Mouse (Mus musculus): ENCODE data around the gene Ndufa5. TPM values are rescaled to one million over a fixed set of nuclear protein-coding genes. Genes with fewer than 3 reads are reported as not detected.

The Ndufa5 gene
- total RNA-seq, 1 experiment from 2014 or later = 225 TPM

- no peak for ATAC-seq (replicated peaks in 1 of 2; ENCODE audit: insufficient read depth in 1 of 2, low FRiP score in 2 of 2, low TSS enrichment in 1 of 2, low read depth in 1 of 2, poor library complexity in 2 of 2, severe bottlenecking in 2 of 2)
Observed at GRCm38 (mm10) chr6:24532804-24533203, 5.0 kb upstream of the Ndufa5 start.

- no peak for ATAC-seq (replicated peaks in 1 of 2; ENCODE audit: insufficient read depth in 1 of 2, low FRiP score in 2 of 2, low TSS enrichment in 1 of 2, low read depth in 1 of 2, poor library complexity in 2 of 2, severe bottlenecking in 2 of 2)
Observed at GRCm38 (mm10) chr6:24530711-24531420, 3.1 kb upstream of the Ndufa5 start.

DNA sequence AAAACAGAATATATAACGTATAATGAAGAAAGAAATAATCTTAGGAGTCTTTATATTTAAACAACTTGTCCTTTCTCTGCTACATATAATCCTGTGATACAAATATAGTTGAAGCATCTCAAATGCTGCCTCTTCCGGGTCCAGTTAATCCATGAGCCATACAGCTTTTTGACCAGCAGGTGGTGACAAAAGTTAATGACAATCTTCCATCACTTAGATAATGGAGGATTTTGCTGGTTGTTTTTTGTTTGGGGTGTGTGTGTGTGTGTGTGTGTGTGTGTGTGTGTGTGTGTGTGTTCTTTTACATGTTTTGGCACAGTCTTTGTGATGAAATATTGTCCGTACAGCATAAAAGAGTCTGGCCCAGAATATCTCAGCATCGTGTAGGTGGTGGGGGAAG, 2.4 kb upstream of the Ndufa5 start:
- ATAC-seq (replicated peaks in 1 of 2; ENCODE audit: insufficient read depth in 1 of 2, low FRiP score in 2 of 2, low TSS enrichment in 1 of 2, low read depth in 1 of 2, poor library complexity in 2 of 2, severe bottlenecking in 2 of 2) = peak; percentile 40 to 51; a peak in 3 of 4 replicates

DNA sequence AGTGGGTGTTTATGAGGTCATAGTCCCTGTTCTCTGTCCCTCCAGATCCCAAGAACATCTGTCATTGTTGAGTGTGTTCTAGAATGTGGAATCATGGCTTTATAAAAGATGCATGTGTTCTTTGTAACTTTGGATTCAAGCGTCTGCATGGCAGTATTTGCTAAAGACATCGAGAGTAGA, 141 bp upstream of the Ndufa5 start, which contains the start of gene Asb15:
Gene Asb15, plus strand, starts transcription at position 81 of the 180 bp plus-strand sequence.
- no peak for ATAC-seq (replicated peaks in 1 of 2; ENCODE audit: insufficient read depth in 1 of 2, low FRiP score in 2 of 2, low TSS enrichment in 1 of 2, low read depth in 1 of 2, poor library complexity in 2 of 2, severe bottlenecking in 2 of 2)

DNA sequence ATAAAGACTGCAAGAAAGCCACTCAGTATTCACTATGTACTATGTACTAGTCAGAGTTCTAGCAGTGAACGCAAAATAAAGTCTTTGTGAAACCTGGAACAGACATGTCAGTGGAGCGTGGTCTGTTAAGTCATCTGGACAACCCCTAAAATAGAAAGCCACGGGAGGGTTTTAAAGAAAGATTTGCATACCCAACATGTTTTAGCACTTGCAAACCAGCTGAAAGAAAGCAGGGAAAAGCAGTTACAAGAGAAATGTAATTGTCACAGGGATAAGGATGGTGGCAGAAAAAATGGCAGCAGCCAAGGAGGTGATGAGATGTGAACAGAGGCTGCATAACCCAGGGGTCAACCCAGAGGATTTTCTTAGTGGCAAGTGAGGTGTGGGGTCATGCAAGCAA, 2.1 kb downstream of the Ndufa5 start:
- no peak for ATAC-seq (replicated peaks in 1 of 2; ENCODE audit: insufficient read depth in 1 of 2, low FRiP score in 2 of 2, low TSS enrichment in 1 of 2, low read depth in 1 of 2, poor library complexity in 2 of 2, severe bottlenecking in 2 of 2)

DNA sequence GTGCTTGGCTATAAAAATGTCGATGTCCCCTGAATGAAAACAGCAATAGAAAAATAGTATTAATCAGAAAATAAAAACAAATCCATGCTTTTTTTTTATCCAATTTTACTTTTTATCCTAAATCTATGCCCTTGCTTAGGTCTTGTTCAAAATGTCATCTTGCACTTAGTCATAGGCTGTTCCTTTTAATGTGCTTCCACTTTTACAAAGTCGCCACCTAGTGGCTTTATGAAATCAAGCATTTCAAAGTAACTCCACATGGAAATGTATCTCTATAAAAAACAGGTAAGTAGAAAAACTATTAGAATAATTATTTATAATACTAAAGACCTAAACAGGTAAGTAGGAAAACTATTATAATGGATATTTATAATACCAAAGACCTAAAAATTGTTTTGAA, 11.6 kb downstream of the Ndufa5 start:
- peak; percentile 56 to 70; a peak in 2 of 4 replicates for ATAC-seq (replicated peaks in 1 of 2; ENCODE audit: insufficient read depth in 1 of 2, low FRiP score in 2 of 2, low TSS enrichment in 1 of 2, low read depth in 1 of 2, poor library complexity in 2 of 2, severe bottlenecking in 2 of 2)

DNA sequence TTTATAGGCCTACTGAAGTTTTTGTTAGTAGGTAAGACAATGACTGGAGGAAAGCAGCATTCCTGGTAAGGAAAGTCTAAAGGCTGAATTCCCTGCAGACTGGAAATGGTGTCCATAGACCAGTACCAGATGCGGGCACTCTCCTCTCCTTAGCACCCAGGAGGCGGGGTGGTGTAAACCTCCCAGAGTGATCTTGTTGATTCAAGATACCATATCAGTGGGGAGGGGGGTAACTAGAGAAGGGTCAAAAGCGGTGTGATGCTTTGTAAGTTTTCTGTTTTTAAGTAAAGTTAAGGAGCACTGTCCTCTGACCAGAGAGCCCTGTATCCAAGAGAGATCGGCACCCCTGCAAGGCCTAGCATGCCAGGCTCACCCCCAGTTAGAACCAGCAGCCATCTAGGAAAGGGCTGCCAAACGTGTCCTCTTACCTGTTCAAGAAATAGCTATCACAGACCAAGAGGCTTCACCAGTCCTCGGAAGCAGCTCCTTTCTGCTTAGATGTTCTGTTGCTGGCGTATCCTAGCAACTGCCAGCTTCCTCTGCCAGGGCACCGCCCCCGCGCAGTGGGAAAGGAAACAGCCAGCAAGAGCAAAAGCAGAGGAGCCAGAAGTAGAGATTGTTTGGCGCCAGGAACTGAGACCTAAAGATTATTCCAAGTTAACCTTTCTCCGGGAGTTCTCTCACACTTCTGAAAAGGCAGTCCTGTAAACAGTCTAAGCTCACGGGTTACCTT, 13.1 kb downstream of the Ndufa5 start, which contains the start of gene Iqub:
Gene Iqub, minus strand, starts transcription at position 516 of the 733 bp plus-strand sequence.
- ATAC-seq (replicated peaks in 1 of 2; ENCODE audit: insufficient read depth in 1 of 2, low FRiP score in 2 of 2, low TSS enrichment in 1 of 2, low read depth in 1 of 2, poor library complexity in 2 of 2, severe bottlenecking in 2 of 2) = peak; percentile 98 to 100

GRCm38 (mm10) chr6:24504141-24504540, 23.7 kb downstream of the Ndufa5 start:
- ATAC-seq (replicated peaks in 1 of 2; ENCODE audit: insufficient read depth in 1 of 2, low FRiP score in 2 of 2, low TSS enrichment in 1 of 2, low read depth in 1 of 2, poor library complexity in 2 of 2, severe bottlenecking in 2 of 2) = no peak

DNA sequence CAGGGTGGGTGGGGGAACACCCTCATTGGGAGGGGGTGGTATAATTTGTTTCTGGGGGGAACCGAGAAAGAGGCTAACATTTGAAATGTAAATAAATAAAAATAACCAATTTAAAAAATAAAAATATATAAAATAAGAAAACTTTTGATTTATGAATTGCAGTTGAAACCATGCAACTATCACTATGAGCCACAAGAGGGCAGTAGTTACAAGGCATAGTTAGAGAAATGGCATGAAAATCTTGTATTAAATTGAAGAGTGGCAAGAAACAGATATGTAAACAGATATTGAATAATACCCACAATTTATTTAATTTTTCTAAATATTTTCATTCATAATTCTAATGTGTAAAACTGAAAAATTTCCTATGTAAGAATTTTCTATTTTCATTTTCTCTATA, 37.5 kb downstream of the Ndufa5 start:
- no peak for ATAC-seq (replicated peaks in 1 of 2; ENCODE audit: insufficient read depth in 1 of 2, low FRiP score in 2 of 2, low TSS enrichment in 1 of 2, low read depth in 1 of 2, poor library complexity in 2 of 2, severe bottlenecking in 2 of 2)

DNA sequence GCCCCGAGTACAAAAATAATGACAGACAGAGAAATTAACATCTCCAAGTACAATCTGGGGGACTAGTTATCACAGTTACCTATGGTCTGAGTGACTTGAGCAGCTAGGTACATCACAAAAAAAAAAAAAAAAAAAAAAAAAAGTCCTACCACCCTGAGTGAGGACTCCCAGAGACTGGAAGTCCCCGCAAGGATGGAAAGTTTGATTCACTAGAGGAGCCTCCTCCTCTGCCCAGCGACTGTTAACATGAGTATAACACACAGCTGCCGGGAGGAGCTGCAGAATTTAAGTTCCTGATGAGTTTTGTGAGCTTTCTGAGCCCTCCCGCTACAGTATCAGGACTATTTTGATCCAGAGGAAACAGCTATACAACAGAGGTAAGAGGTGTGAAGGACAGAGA, 41.3 kb downstream of the Ndufa5 start:
- ATAC-seq (replicated peaks in 1 of 2; ENCODE audit: insufficient read depth in 1 of 2, low FRiP score in 2 of 2, low TSS enrichment in 1 of 2, low read depth in 1 of 2, poor library complexity in 2 of 2, severe bottlenecking in 2 of 2) = no peak

GRCm38 (mm10) chr6:24470571-24471132, 57.2 kb downstream of the Ndufa5 start:
- ATAC-seq (replicated peaks in 1 of 2; ENCODE audit: insufficient read depth in 1 of 2, low FRiP score in 2 of 2, low TSS enrichment in 1 of 2, low read depth in 1 of 2, poor library complexity in 2 of 2, severe bottlenecking in 2 of 2) = no peak

DNA sequence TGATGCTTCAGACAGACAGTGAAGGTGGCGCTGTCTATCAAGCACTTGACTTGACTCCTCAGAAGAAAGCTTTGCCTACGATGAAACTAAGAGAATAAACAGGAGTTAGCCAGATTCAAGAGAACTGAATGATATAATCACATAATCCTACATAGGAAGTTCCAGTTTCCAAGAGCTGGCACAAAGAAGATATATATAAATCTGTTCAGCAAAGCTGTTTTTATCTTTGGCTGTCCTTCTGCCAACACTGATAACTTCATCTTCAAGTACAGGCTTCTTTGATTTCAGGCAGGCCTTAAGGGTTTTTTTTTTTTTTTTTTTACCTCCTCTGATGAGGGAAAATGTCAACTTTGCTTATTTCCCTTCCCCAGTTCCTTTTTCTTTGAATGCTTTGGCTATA, 57.7 kb downstream of the Ndufa5 start:
- ATAC-seq (replicated peaks in 1 of 2; ENCODE audit: insufficient read depth in 1 of 2, low FRiP score in 2 of 2, low TSS enrichment in 1 of 2, low read depth in 1 of 2, poor library complexity in 2 of 2, severe bottlenecking in 2 of 2) = no peak

Other genes starting within 250 kb of the Ndufa5 start
- gene Iqub, start 12.9 kb downstream of the Ndufa5 start, total RNA-seq (2017) = not detected in 2 replicates
- gene Asb15, start 131 bp upstream of the Ndufa5 start, total RNA-seq (2017) = not detected in 2 replicates
- not detected in 2 replicates for gene Lmod2, start 69.7 kb upstream of the Ndufa5 start, total RNA-seq (2017)
- gene Wasl, start 137.0 kb upstream of the Ndufa5 start, total RNA-seq (2017) = 9.5 and 17.6 TPM in 2 replicates
- gene Hyal6, start 205.2 kb upstream of the Ndufa5 start, total RNA-seq (2017) = not detected in 2 replicates
- not detected in 2 replicates for gene Hyal4, start 220.3 kb upstream of the Ndufa5 start, total RNA-seq (2017)

All from hematopoietic stem cell, adult 5-6 weeks (primary cell).